Mouse (Mus musculus) heart, embryonic 12.5 days (tissue): Measurements from ENCODE around the gene Orm3. TPM values are rescaled to one million over a fixed set of nuclear protein-coding genes. Genes with fewer than 3 reads are reported as not detected.

ENCODE experiments used
- ATAC-seq: fragments of 200-750 bp; cut with Nextera tagmentation; 2 replicates; pipeline ENCODE4 v1.8.0; 2017; ENCODE audit warnings: moderate TSS enrichment, moderate library complexity; ENCODE audit not compliant: insufficient number of reproducible peaks, low FRiP score
- H3K27ac ChIP-seq: fragments of 300-500 bp; sonication (generic); 2 replicates; pipeline ENCODE4 v1.5.1; 2016; ENCODE audit warnings: mild to moderate bottlenecking, moderate library complexity; ENCODE audit not compliant: poor library complexity, severe bottlenecking
- H3K27me3 ChIP-seq: fragments of 300-500 bp; sonication (generic); replicated peaks from 2 replicates; pipeline ENCODE4 v1.6.1; 2016; ENCODE audit warnings: mild to moderate bottlenecking, moderate library complexity
- H3K36me3 ChIP-seq: fragments of 300-500 bp; sonication (generic); 2 replicates; pipeline ENCODE4 v1.6.1; 2016; ENCODE audit warnings: mild to moderate bottlenecking, moderate library complexity
- H3K4me1 ChIP-seq: fragments of 300-500 bp; sonication (generic); replicated peaks from 2 replicates; pipeline ENCODE4 v1.6.1; 2016; ENCODE audit warnings: mild to moderate bottlenecking
- H3K4me2 ChIP-seq: fragments of 300-500 bp; sonication (generic); 2 replicates; pipeline ENCODE4 v1.6.1; 2016; ENCODE audit warnings: mild to moderate bottlenecking, moderate library complexity
- H3K4me3 ChIP-seq: fragments of 300-500 bp; sonication (generic); 2 replicates; pipeline ENCODE4 v1.5.1; 2016; ENCODE audit warnings: mild to moderate bottlenecking
- H3K9ac ChIP-seq: fragments of 300-500 bp; sonication (generic); 2 replicates; pipeline ENCODE4 v1.6.1; 2016; ENCODE audit warnings: mild to moderate bottlenecking, moderate library complexity
- H3K9me3 ChIP-seq: fragments of 300-500 bp; sonication (generic); replicated peaks from 2 replicates; pipeline ENCODE4 v1.6.1; 2016; ENCODE audit warnings: mild to moderate bottlenecking, moderate library complexity
- WGBS: fragments of 180-500 bp; shearing (Covaris S2); methylation state at CpG from one replicate; pipeline ENCODE4 v1.1.7; 2016; 5-methylcytosine and 5-hydroxymethylcytosine counted together
- polyA plus RNA-seq: library from polyadenylated mRNA; unstranded; fragments of >200 nt; fragmentation: Nextera tagmentation; extraction: Ambion mirVana; gene quantifications from 2 replicates; pipeline ENCODE4 v1.2.1, GENCODE M21; 2016

The Orm3 gene
- polyA plus RNA-seq, 1 experiment from 2014 or later = not detected

DNA sequence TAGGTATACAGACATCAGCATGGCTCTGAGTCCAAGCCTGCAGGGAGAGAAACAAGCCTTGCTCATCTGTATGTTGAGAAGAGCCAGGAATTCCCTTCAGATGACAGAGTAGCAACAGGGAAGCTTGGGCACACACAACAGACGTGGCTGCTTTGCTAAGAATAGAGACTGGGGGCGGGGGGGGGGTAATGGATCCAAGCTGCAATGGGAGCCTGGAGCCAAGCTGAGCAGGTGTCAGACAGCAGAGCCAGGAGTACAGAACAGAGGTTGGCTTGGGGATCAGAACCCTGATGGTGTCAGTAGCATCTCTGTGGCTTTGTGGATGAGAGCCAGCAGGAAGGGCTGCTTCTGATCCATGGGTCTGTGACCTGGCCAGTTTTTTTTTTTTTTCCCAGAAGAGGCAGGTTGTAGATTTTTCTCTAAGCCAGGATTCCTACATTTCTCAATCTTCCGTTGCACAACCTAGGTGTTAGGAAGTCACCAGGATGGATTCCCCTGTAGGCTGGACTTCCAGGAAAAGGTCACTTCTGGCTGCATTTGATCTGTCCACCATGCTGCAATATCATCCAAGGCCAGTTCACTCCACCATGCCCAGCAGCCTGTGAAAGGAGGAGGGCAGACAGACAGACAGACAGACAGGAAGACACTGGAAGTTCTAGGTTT lies 17.4 kb upstream of the Orm3 start:
- H3K4me3 ChIP-seq = no peak overlapping the region
- ATAC-seq = no peak
- H3K36me3 ChIP-seq = no peaks in the 10 kb centered on the region
- H3K9ac ChIP-seq = no peak overlapping the region
- WGBS = 54% methylated on average over 3 of the region's 3 CpGs
- no peak overlapping the region for H3K4me2 ChIP-seq
- no peaks in the 10 kb centered on the region for H3K27me3 ChIP-seq
- no peaks in the 10 kb centered on the region for H3K9me3 ChIP-seq
- H3K27ac ChIP-seq = no peak overlapping the region
- H3K4me1 ChIP-seq = no peaks in the 10 kb centered on the region

DNA sequence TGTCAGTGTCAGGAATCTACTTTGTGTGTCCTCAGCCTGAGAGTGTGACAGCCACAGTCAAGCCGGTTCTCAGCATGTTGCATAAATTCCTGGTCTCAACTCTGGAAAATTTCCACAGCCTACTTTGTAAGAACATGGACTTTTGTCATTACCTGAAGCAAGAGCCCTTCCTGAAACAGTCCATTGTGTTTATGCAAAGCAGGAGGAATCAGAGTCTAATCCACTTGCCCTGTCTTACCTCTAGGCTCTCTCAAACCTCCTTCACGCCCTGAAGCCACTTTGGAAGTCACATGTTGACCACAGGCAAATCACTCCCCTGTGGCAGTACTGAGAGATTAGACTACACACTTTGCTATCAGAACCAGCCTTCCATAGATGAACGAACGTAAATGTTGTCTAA lies 13.5 kb upstream of the Orm3 start:
- H3K27ac ChIP-seq = no peak overlapping the region
- 59% methylated on average over 4 of the region's 4 CpGs for WGBS
- no peaks in the 10 kb centered on the region for H3K36me3 ChIP-seq
- H3K4me2 ChIP-seq = no peak overlapping the region
- H3K9me3 ChIP-seq = no peaks in the 10 kb centered on the region
- no peaks in the 10 kb centered on the region for H3K4me1 ChIP-seq
- no peak overlapping the region for H3K4me3 ChIP-seq
- no peak overlapping the region for H3K9ac ChIP-seq
- no peak for ATAC-seq
- no peaks in the 10 kb centered on the region; the same call in 1 of the 2 replicates for H3K27me3 ChIP-seq

DNA sequence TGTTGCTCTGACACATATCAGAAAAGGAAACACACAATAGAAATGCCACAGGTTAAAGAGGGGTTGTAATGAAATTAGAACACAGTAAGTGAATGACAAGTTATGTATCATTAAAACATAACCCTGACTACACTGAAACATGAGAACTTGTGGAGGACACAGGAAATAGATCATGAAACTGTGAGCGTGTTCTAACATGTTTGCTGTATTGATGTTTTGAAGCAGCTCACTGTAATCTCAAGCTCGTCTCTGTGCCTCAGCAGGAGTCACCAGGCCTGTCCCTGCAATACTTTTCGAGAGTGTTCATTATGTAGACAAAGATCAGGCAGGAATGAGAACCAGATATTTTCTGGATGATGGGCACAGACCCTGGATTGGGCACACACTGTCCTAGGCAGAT lies 12.4 kb upstream of the Orm3 start:
- H3K4me3 ChIP-seq = no peak overlapping the region
- 64% methylated on average over 3 of the region's 3 CpGs for WGBS
- no peaks in the 10 kb centered on the region for H3K36me3 ChIP-seq
- ATAC-seq = no peak
- H3K4me1 ChIP-seq = no peaks in the 10 kb centered on the region
- no peak overlapping the region for H3K9ac ChIP-seq
- H3K9me3 ChIP-seq = no peaks in the 10 kb centered on the region
- H3K27ac ChIP-seq = no peak overlapping the region
- H3K27me3 ChIP-seq = no peaks in the 10 kb centered on the region; the same call in 1 of the 2 replicates
- H3K4me2 ChIP-seq = no peak overlapping the region

DNA sequence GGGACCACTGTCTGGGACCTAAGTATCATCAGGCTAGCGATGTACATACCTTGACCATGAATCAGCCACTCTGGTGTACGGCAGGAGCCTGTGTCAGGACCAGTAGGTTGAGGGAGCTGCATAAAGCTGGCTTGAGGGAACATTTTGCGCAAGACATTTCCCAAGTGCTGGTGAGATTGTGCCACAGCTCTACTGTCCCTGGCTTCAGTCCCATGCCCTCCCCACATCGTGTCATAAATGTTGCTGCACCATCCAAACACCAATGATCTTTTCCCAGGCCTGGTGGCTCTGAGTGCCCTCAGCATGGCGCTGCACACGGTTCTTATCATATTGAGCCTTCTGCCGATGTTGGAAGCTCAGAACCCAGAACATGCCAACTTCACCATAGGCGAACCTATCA lies 11.7 kb upstream of the Orm3 start, which contains the start of gene Orm1:
Orm1 (plus strand) TSS at position 266 of the 400 bp plus-strand sequence.
- Histone ChIP-seq H3K9me3 (no peaks in the 10 kb centered on the region), H3K9ac (no peak within 1 kb of the TSS), H3K27me3 (no peaks in the 10 kb centered on the region; the same call in 1 of the 2 replicates), H3K4me3 (no peak within 1 kb of the TSS), H3K27ac (no peak within 1 kb of the TSS), H3K4me1 (no peaks in the 10 kb centered on the region), H3K4me2 (no peak within 1 kb of the TSS), H3K36me3 (no peaks in the 10 kb centered on the region)
- 81% methylated on average over 8 of the region's 8 CpGs for WGBS
- no peak for ATAC-seq

DNA sequence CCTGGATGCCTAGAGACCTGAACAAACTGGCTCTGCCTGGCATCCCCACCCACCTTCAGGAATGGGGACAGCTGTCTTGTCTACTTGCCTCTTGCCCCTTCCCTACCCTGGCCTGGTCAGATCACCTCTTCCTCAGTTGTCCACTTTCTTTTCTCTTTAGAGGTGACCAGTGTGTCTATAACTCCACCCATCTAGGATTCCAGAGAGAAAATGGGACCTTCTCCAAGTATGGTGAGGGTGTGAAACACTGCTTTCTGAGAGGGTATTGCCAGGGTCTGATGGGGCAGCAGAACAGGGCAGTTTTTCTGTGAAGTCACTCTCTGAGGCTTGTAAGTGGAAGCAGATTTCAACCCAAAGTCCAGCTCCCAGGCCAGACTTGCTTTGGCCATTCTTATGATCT lies 10.7 kb upstream of the Orm3 start:
- H3K9ac ChIP-seq = no peak overlapping the region
- no peak overlapping the region for H3K27ac ChIP-seq
- no peak overlapping the region for H3K4me3 ChIP-seq
- ATAC-seq = no peak
- no peaks in the 10 kb centered on the region for H3K36me3 ChIP-seq
- no peak overlapping the region for H3K4me2 ChIP-seq
- H3K4me1 ChIP-seq = no peaks in the 10 kb centered on the region
- no peaks in the 10 kb centered on the region; the same call in 1 of the 2 replicates for H3K27me3 ChIP-seq
- H3K9me3 ChIP-seq = no peaks in the 10 kb centered on the region

DNA sequence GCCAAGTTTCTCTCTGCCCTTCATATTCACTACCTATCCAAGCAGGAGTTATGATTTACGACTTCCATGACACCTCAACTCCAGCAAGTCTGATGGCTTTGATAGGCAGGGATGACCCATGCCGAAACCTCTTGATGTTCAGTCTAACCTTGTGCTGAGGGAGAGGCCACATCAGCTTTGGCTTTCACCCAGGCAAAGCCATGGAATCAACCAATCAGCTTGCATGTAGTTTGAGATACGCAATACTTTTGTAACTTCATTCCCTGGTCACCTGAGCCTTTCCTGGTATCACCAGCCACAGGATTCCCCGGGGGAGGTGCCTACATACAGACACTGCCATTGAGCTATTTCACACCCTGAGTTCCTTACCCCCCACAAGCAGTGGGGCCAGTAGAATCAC lies 9.3 kb upstream of the Orm3 start:
- no peaks in the 10 kb centered on the region for H3K4me1 ChIP-seq
- no peak overlapping the region for H3K9ac ChIP-seq
- peaks cover 1% of the 10 kb centered on the region; the same call in 1 of the 2 replicates for H3K27me3 ChIP-seq
- H3K36me3 ChIP-seq = no peaks in the 10 kb centered on the region
- H3K4me2 ChIP-seq = no peak overlapping the region
- WGBS = 80% methylated on average over 4 of the region's 4 CpGs
- no peak for ATAC-seq
- no peaks in the 10 kb centered on the region for H3K9me3 ChIP-seq
- H3K4me3 ChIP-seq = no peak overlapping the region
- no peak overlapping the region for H3K27ac ChIP-seq

DNA sequence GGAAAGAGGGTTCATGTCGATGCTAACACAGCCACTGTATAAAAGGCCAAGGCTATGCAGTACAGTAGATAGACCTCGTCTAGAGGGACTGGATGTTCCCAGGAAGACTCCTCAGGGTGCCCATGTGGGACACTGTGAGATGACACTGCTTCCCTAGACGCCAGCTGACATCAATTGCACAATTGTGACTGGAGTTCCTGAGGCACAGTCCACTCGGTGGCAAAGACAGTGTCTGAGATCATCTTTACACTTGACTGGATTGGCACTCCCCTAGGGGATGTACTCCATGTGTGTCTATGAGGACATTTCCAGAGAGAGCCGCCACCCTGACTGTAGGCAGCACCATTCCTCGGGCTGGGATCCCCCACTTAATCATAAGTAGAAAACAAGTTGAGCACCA lies 7.4 kb upstream of the Orm3 start:
- H3K9ac ChIP-seq = no peak overlapping the region
- H3K36me3 ChIP-seq = no peaks in the 10 kb centered on the region
- H3K27me3 ChIP-seq = peaks cover 4% of the 10 kb centered on the region; the same call in 1 of the 2 replicates
- H3K4me3 ChIP-seq = no peak overlapping the region
- no peaks in the 10 kb centered on the region for H3K4me1 ChIP-seq
- no peak overlapping the region for H3K4me2 ChIP-seq
- no peaks in the 10 kb centered on the region for H3K9me3 ChIP-seq
- no peak overlapping the region for H3K27ac ChIP-seq
- WGBS = 69% methylated on average over 6 of the region's 6 CpGs
- no peak for ATAC-seq

DNA sequence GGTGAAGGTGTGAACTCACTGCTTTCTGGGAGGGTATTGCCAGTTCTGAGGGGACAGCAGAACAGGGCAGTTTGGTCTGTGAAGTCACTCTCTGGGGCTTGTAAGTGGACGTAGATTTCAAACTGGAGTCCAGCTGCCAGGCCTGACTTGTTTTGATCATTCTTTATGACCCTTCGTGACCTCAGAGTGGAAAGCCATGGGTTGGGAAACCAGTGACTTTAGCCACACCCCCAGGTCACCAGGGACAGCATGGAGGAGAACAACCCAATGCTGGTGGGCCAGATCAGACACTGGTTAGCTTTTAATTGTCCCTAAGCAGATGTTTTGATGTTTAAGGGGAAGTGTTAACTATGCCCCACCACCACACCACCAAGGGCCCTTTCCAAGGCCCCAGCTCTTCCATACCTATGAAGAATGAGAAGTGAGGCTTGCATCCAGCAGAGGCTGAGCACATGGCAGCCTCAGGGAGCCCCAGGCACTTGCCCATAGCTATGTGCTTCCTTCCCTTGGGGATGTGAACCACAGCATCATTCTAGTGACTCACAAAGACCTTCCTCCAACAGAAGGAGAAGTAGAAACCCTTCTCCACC lies 1.1 kb downstream of the Orm3 start:
- 70% methylated on average over 2 of the region's 2 CpGs for WGBS
- no peak overlapping the region for H3K4me3 ChIP-seq
- no peak overlapping the region for H3K9ac ChIP-seq
- H3K4me2 ChIP-seq = no peak overlapping the region
- ATAC-seq = no peak
- no peak overlapping the region for H3K27ac ChIP-seq
- H3K4me1 ChIP-seq = peaks cover 13% of the 10 kb centered on the region
- H3K27me3 ChIP-seq = no peaks in the 10 kb centered on the region
- no peaks in the 10 kb centered on the region for H3K9me3 ChIP-seq
- H3K36me3 ChIP-seq = no peaks in the 10 kb centered on the region

DNA sequence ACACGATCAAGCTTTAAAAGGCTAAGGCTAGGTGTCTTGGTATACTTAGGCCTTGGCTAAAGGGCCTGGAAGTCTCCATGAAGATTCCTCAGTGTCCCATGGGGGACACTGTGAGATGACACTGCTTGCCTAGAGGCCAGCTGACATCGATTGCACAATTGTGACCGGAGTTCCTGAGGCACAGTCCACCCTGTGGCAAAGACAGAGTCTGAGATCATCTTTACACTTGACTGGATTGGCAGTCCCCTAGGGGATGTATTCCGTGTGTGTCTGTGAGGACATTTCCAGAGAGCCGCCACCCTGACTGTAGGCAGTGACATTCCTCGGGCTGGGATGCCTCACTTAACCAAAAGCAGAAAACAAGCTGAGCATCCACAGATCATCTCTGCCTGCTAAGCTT lies 3.9 kb downstream of the Orm3 start:
- Histone ChIP-seq H3K27ac (no peak overlapping the region), H3K27me3 (no peaks in the 10 kb centered on the region), H3K9ac (no peak overlapping the region), H3K36me3 (no peaks in the 10 kb centered on the region), H3K4me3 (no peak overlapping the region), H3K4me2 (no peak overlapping the region), H3K9me3 (no peaks in the 10 kb centered on the region), H3K4me1 (peaks cover 13% of the 10 kb centered on the region)
- ATAC-seq = no peak
- 67% methylated on average over 6 of the region's 6 CpGs for WGBS

DNA sequence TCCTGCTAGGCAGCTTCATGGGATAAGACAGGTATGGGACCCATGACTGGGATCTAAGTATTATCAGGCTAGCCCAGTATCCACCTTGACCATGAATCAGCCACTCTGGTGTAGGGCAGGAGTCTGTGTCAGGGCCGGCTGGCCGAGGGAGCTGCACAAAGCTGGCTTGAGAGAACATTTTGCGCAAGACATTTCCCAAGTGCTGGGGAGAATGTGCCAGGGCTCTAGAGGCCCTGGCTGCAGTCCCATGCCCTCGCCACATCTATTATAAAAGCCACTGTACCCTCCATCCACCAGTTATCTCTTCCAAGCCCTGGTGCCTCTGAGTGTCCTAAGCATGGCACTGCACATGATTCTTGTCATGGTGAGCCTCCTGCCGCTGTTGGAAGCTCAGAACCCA lies 6.2 kb downstream of the Orm3 start, which contains the start of gene Orm2:
Orm2 (plus strand) TSS at position 300 of the 400 bp plus-strand sequence.
- Histone ChIP-seq H3K4me3 (no peak within 1 kb of the TSS), H3K4me1 (no peaks in the 10 kb centered on the region), H3K9ac (no peak within 1 kb of the TSS), H3K27ac (no peak within 1 kb of the TSS), H3K9me3 (no peaks in the 10 kb centered on the region), H3K36me3 (no peaks in the 10 kb centered on the region), H3K4me2 (no peak within 1 kb of the TSS), H3K27me3 (no peaks in the 10 kb centered on the region)
- WGBS = 90% methylated on average over 5 of the region's 5 CpGs
- ATAC-seq = no peak

DNA sequence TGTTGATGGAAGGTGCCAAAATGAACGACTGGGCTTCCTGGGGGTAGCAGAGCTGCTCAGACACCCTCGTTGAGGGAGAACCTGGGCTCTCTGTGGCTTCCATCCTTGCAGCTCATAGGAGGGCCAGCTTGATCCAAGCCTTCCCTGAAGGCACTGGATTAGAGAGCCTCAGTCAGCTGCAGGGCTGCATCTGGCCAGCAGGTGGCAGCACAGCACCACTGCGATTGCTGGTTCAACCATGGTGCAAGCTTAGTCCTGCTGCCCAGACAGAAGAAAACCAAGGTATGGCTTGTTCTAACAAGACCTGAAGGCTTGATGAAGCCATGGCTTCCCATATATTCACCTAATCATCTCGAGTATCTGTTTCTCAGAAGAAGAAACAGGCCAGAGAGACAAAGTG lies 12.6 kb downstream of the Orm3 start:
- no peaks in the 10 kb centered on the region; the same call in 1 of the 2 replicates for H3K27me3 ChIP-seq
- no peaks in the 10 kb centered on the region for H3K9me3 ChIP-seq
- ATAC-seq = 0 out of 2 replicates have a peak, but pooled peaks have one; percentile 46
- H3K9ac ChIP-seq = no peak overlapping the region
- 12% methylated on average over 4 of the region's 4 CpGs for WGBS
- no peak overlapping the region for H3K27ac ChIP-seq
- no peak overlapping the region for H3K4me2 ChIP-seq
- no peaks in the 10 kb centered on the region for H3K4me1 ChIP-seq
- peaks cover 32% of the 10 kb centered on the region for H3K36me3 ChIP-seq
- H3K4me3 ChIP-seq = no peak overlapping the region
